Mouse (Mus musculus) forebrain, postnatal 0 days (tissue): ENCODE measurements around the gene Ugt1a5. TPM values are rescaled to one million over a fixed set of nuclear protein-coding genes. Genes with fewer than 3 reads are reported as not detected.

ENCODE experiments used
- ATAC-seq: fragments of 200-750 bp; cut with Nextera tagmentation; 2 replicates; pipeline ENCODE4 v1.8.0; 2017; ENCODE audit warnings: mild to moderate bottlenecking, moderate library complexity
- DNase-seq: peaks from one replicate; pipeline ENCODE4 v3.0.0-alpha.2; 2015
- H3K27ac ChIP-seq: fragments of 300-500 bp; sonication (generic); 2 replicates; pipeline ENCODE4 v1.5.1; 2014; ENCODE audit warnings: low read depth, mild to moderate bottlenecking, antibody characterized with exemption, low read length, moderate library complexity, mixed read lengths
- H3K27me3 ChIP-seq: fragments of 300-500 bp; sonication (generic); 2 replicates; pipeline ENCODE4 v1.6.1; 2014; ENCODE audit warnings: mild to moderate bottlenecking, low read length, mixed read lengths; ENCODE audit not compliant: insufficient read depth
- H3K36me3 ChIP-seq: fragments of 300-500 bp; sonication (generic); 2 replicates; pipeline ENCODE4 v1.6.1; 2014; ENCODE audit warnings: mild to moderate bottlenecking, moderate library complexity; ENCODE audit not compliant: insufficient read depth
- H3K4me1 ChIP-seq: fragments of 300-500 bp; sonication (generic); 2 replicates; pipeline ENCODE4 v1.6.1; 2014; ENCODE audit warnings: antibody characterized with exemption; ENCODE audit not compliant: insufficient read depth
- H3K4me2 ChIP-seq: fragments of 300-500 bp; sonication (generic); 2 replicates; pipeline ENCODE4 v1.6.1; 2014; ENCODE audit warnings: low read depth, mild to moderate bottlenecking, moderate library complexity
- H3K4me3 ChIP-seq: fragments of 300-500 bp; sonication (generic); 2 replicates; pipeline ENCODE4 v1.5.1; 2014; ENCODE audit warnings: low read depth, low read length, mixed read lengths
- H3K9ac ChIP-seq: fragments of 300-500 bp; sonication (generic); 2 replicates; pipeline ENCODE4 v1.6.1; 2014; ENCODE audit warnings: mild to moderate bottlenecking
- H3K9me3 ChIP-seq: fragments of 300-500 bp; sonication (generic); 2 replicates; pipeline ENCODE4 v1.6.1; 2016; ENCODE audit warnings: low read length
- CTCF ChIP-seq: sonication (generic); IDR thresholded peaks from 2 replicates; pipeline ENCODE4 v1.5.1; 2016; ENCODE audit warnings: antibody characterized with exemption, control low read depth, low read depth
- WGBS: fragments of 180-500 bp; shearing (Covaris S2); extraction: QIAGEN DNeasy Blood & Tissue Kit; methylation state at CpG from one replicate; pipeline ENCODE4 v1.1.7; 2014; 5-methylcytosine and 5-hydroxymethylcytosine counted together
- polyA plus RNA-seq: library from polyadenylated mRNA; unstranded; fragments of >200 nt; fragmentation: Nextera tagmentation; extraction: Ambion mirVana; gene quantifications from 2 replicates; pipeline ENCODE4 v1.2.1, GENCODE M21; 2015
- total RNA-seq: library from RNA; depleted of rRNA; stranded (reverse); fragments of >200 nt; gene quantifications from 2 replicates; pipeline ENCODE4 v1.2.3, GENCODE M21; 2014

Gene Ugt1a5
- total and polyA plus RNA-seq, 2 experiments from 2014 or later = not detected

GRCm38 (mm10) chr1:88213061-88213460, 47.2 kb downstream of the Ugt1a5 start:
- H3K27me3 ChIP-seq = no peaks in the 10 kb centered on the region
- no peaks in the 10 kb centered on the region for H3K4me1 ChIP-seq
- ATAC-seq (no peak), DNase-seq (peak; percentile 1)
- no peak overlapping the region for H3K27ac ChIP-seq
- no peak overlapping the region for H3K4me2 ChIP-seq
- 85% methylated on average over 1 of the region's 1 CpGs for WGBS
- peaks cover 63% of the 10 kb centered on the region for H3K9me3 ChIP-seq
- H3K4me3 ChIP-seq = no peak overlapping the region
- H3K9ac ChIP-seq = no peak overlapping the region
- no peaks in the 10 kb centered on the region for H3K36me3 ChIP-seq
- no peak for TF ChIP-seq CTCF

GRCm38 (mm10) chr1:88213766-88214461, 48.1 kb downstream of the Ugt1a5 start:
- no peak overlapping the region for H3K9ac ChIP-seq
- WGBS = 82% methylated on average over 2 of the region's 2 CpGs
- no peak overlapping the region for H3K27ac ChIP-seq
- H3K4me1 ChIP-seq = no peaks in the 10 kb centered on the region
- H3K9me3 ChIP-seq = peaks cover 63% of the 10 kb centered on the region
- H3K4me3 ChIP-seq = no peak overlapping the region
- TF ChIP-seq CTCF = no peak
- no peaks in the 10 kb centered on the region for H3K27me3 ChIP-seq
- ATAC-seq (no peak), DNase-seq (peak; percentile 0)
- no peak overlapping the region for H3K4me2 ChIP-seq
- H3K36me3 ChIP-seq = no peaks in the 10 kb centered on the region

GRCm38 (mm10) chr1:88214462-88214952, 48.7 kb downstream of the Ugt1a5 start:
- no peak overlapping the region for H3K4me3 ChIP-seq
- peaks cover 63% of the 10 kb centered on the region for H3K9me3 ChIP-seq
- TF ChIP-seq CTCF = no peak
- no peak overlapping the region for H3K9ac ChIP-seq
- no peaks in the 10 kb centered on the region for H3K4me1 ChIP-seq
- ATAC-seq (no peak), DNase-seq (peak; percentile 0)
- no peaks in the 10 kb centered on the region for H3K36me3 ChIP-seq
- H3K27ac ChIP-seq = no peak overlapping the region
- no peaks in the 10 kb centered on the region for H3K27me3 ChIP-seq
- no peak overlapping the region for H3K4me2 ChIP-seq
- 77% methylated on average over 2 of the region's 2 CpGs for whole genome bisulfite sequencing

- no peak for TF ChIP-seq CTCF
- DNase-seq (peak; percentile 0), ATAC-seq (no peak)
- H3K9me3 ChIP-seq = peaks cover 63% of the 10 kb centered on the region
- no peaks in the 10 kb centered on the region for H3K36me3 ChIP-seq
- no peak overlapping the region for H3K4me3 ChIP-seq
- no peak overlapping the region for H3K9ac ChIP-seq
- H3K27me3 ChIP-seq = no peaks in the 10 kb centered on the region
- H3K4me1 ChIP-seq = no peaks in the 10 kb centered on the region
- no peak overlapping the region for H3K27ac ChIP-seq
- WGBS = 73% methylated on average over 10 of the region's 10 CpGs
- no peak overlapping the region for H3K4me2 ChIP-seq
These were observed 49.9 kb downstream of the Ugt1a5 start for GRCm38 (mm10) chr1:88215466-88216380.

- Histone ChIP-seq H3K27me3 (no peaks in the 10 kb centered on the region), H3K4me1 (no peaks in the 10 kb centered on the region), H3K9ac (no peak overlapping the region), H3K27ac (no peak overlapping the region), H3K9me3 (peaks cover 60% of the 10 kb centered on the region), H3K36me3 (no peaks in the 10 kb centered on the region), H3K4me2 (no peak overlapping the region), H3K4me3 (no peak overlapping the region)
- WGBS = 55% methylated on average over 2 of the region's 2 CpGs
- ATAC-seq (no peak), DNase-seq (no peak)
- TF ChIP-seq CTCF = no peak
These were observed 50.7 kb downstream of the Ugt1a5 start for GRCm38 (mm10) chr1:88216551-88216950.

- WGBS = 67% methylated on average over 2 of the region's 2 CpGs
- DNase-seq (peak; percentile 0), ATAC-seq (no peak)
- H3K27ac ChIP-seq = no peak overlapping the region
- no peaks in the 10 kb centered on the region for H3K36me3 ChIP-seq
- peaks cover 56% of the 10 kb centered on the region for H3K9me3 ChIP-seq
- H3K4me3 ChIP-seq = no peak overlapping the region
- no peak overlapping the region for H3K4me2 ChIP-seq
- no peak overlapping the region for H3K9ac ChIP-seq
- 0 out of 2 replicates have a peak, but pooled peaks have one; percentile 24 for TF ChIP-seq CTCF
- H3K4me1 ChIP-seq = no peaks in the 10 kb centered on the region
- no peaks in the 10 kb centered on the region for H3K27me3 ChIP-seq
These were observed 51.3 kb downstream of the Ugt1a5 start for GRCm38 (mm10) chr1:88217144-88217543.

- ATAC-seq (no peak), DNase-seq (no peak)
- H3K9me3 ChIP-seq = peaks cover 53% of the 10 kb centered on the region
- no peak for TF ChIP-seq CTCF
- H3K4me1 ChIP-seq = no peaks in the 10 kb centered on the region
- no peaks in the 10 kb centered on the region for H3K27me3 ChIP-seq
- no peaks in the 10 kb centered on the region for H3K36me3 ChIP-seq
- 39% methylated on average over 3 of the region's 3 CpGs for WGBS
- H3K9ac ChIP-seq = no peak overlapping the region
- no peak overlapping the region for H3K27ac ChIP-seq
- H3K4me3 ChIP-seq = no peak overlapping the region
- no peak overlapping the region for H3K4me2 ChIP-seq
These were observed 51.8 kb downstream of the Ugt1a5 start for GRCm38 (mm10) chr1:88217576-88217975.
